Mouse (Mus musculus) liver, postnatal 0 days (tissue): ENCODE results near the gene Nelfa.

Source experiments
- CTCF ChIP-seq: sonication (generic); IDR thresholded peaks from 2 replicates; pipeline ENCODE4 v1.5.1; 2016; ENCODE audit warnings: antibody characterized with exemption, low read depth
- EP300 ChIP-seq: IDR thresholded peaks from 2 replicates; pipeline ENCODE4 v1.6.1; 2016; ENCODE audit warnings: antibody characterized with exemption, low read depth, mild to moderate bottlenecking

GRCm38 (mm10) chr5:33959382-33959781 is 23.2 kb upstream of the Nelfa start:
- TF ChIP-seq CTCF, result no peak
- TF ChIP-seq EP300, result no peak
